Mouse (Mus musculus): ENCODE data around the gene Zbtb17. TPM values are rescaled to one million over a fixed set of nuclear protein-coding genes. Genes with fewer than 3 reads are reported as not detected.

Gene Zbtb17
- total RNA-seq, 1 experiment from 2014 or later, result 19.6 TPM

GRCm38 (mm10) chr4:141458888-141459287 is 14.4 kb downstream of the Zbtb17 start:
- DNase-seq, result no peak

GRCm38 (mm10) chr4:141459766-141460165 is 15.3 kb downstream of the Zbtb17 start:
- DNase-seq, result no peak

- no peak for DNase-seq
These were observed 16.0 kb downstream of the Zbtb17 start for GRCm38 (mm10) chr4:141460481-141460880.

DNA sequence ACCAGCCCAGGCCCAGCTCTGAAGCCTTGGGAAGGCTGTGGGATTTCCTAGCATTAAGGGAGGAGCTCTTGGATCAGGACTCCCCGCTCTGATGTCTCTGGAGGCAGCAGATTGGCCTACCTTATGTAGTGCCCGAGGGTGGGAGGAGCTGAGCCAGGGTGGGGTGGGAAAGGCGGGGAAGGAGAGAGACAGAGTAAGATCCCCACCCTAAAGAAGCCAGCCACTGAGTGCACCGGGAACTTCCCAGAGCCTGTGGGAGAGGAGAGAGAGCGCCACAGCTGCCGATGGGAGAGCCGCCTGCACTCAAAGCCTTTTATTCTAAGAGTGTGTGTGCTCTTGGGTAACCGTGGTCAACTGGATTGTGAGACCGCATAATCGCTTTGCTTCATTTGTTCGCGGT is 16.6 kb downstream of the Zbtb17 start:
- DNase-seq, result no peak

DNA sequence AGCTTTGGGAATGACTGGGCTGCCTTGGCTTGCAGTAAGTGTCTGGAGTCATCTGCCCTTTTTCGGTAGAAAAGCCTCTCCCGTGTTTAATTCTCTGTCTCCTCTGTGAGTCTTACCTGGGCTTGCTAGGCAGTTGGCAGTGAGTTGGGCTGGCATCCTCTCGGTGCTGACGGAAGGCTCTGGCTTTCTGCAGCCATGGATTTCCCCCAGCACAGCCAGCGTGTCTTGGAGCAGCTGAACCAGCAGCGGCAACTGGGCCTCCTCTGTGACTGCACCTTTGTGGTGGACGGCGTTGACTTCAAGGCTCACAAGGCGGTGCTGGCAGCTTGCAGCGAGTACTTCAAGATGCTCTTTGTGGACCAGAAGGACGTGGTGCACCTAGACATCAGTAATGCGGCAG is 17.1 kb downstream of the Zbtb17 start:
- DNase-seq, result no peak

GRCm38 (mm10) chr4:141463472-141463871 is 19.0 kb downstream of the Zbtb17 start:
- DNase-seq, result no peak

DNA sequence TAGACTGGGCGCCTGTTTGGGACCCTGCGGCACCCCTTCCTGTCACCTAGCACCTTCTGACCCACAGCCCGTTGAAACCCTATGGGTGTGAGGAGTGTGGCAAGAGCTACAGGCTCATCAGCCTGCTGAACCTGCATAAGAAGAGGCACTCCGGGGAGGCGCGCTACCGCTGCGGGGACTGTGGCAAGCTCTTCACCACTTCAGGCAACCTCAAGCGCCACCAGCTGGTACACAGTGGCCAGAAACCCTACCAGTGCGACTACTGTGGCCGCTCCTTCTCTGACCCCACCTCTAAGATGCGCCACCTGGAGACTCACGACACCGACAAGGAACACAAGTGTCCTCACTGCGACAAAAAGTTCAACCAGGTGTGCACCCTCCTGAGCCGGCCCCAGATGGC is 20.3 kb downstream of the Zbtb17 start:
- no peak for DNase-seq

GRCm38 (mm10) chr4:141465512-141466288 is 21.2 kb downstream of the Zbtb17 start:
- no peak for DNase-seq

DNA sequence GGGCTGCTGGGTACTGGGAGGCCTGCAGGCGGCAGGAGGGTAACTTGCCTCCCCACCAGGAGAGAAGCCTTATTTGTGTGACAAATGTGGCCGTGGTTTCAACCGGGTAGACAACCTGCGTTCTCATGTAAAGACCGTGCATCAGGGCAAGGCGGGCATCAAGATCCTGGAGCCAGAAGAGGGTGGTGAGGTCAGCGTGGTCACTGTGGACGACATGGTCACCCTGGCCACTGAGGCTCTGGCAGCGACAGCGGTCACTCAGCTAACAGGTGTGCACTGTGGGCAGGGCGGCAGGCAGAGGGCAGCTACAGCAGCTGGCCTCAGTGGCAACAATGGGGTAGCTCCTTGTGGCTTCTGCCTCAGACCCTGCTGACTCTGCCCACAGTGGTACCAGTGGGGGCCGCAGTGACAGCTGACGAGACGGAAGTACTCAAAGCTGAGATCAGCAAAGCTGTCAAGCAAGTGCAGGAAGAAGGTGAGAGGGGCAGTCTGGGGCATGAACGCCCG is 21.9 kb downstream of the Zbtb17 start:
- no peak for DNase-seq

GRCm38 (mm10) chr4:141466844-141467580 is 22.6 kb downstream of the Zbtb17 start:
- no peak for DNase-seq

GRCm38 (mm10) chr4:141467581-141467927 is 23.1 kb downstream of the Zbtb17 start:
- DNase-seq, result no peak

DNA sequence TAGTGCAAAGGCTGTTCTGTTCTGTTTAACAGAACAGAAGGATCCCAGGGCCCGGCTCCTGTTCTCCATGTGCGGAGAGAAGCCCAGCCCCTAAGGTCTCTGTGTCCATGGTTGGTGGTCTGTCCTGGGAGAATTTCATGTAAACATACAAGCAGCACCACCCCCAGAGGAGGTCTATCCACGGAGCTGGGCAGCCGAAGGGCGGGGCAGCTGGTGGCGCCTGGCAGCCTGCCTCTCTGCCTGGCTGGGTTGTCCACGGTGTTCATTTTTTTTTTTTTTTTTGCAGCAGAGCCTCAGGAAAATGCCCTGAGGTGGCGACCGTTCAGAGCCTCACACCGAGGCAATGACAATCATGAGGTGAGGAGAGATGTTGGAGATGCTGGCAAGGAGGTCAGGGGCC is 24.1 kb downstream of the Zbtb17 start:
- no peak for DNase-seq

GRCm38 (mm10) chr4:141469343-141469742 is 24.9 kb downstream of the Zbtb17 start:
- DNase-seq, result no peak

- DNase-seq, result no peak
These were observed 27.0 kb downstream of the Zbtb17 start for GRCm38 (mm10) chr4:141471491-141471890.

DNA sequence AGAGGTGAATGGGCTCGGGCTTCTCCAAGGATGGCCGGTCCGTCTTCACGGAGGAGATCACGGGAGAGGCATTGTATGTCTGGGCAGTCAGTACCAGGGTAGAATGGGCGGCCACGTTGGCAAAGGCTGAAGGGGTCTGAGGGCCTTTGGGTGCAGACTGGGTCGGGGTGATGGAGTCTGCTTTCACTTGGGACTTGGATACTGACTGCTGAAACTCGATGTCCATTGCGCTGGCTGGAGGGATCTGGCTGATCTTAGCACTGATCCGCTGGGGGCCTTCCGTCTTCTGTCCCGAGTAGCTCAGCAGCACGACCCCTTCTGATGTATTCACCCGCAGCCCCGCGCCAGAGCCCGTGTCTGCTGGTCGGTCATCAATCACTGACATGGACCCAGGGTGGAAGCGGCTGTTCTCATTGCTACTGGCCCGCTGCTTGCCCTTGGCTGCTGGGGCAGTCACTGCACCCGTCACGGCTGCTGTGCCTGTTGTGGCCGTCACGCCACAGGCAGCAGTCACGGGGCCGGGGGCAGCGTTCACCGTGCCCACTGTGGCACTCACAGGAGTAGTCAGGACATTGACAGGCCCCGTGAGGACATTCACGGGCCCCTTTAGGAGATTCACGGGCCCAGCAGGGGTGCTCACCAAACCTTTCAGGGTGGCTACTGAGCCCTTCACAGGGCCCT is 28.3 kb downstream of the Zbtb17 start:
- no peak for DNase-seq

DNA sequence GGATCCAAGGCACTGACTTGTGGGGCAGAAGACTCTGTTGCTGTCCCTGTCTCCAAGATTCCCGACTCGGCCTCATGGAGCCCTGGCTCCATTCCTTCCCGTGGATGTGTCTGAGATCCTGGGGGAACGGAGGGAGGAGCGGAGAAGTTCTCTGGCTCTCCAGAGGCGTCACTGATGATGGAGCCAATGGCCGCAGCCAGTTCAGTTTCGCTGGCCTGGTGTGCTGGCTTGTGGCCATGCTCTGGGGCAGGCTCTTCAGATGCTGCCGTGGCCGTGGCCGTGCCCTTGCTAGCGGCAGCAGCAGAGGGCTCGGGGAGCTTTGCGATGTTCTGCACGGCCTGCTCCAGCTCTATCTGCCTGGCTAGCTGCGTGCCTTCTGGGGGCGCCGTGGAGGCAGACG is 30.0 kb downstream of the Zbtb17 start:
- no peak for DNase-seq

DNA sequence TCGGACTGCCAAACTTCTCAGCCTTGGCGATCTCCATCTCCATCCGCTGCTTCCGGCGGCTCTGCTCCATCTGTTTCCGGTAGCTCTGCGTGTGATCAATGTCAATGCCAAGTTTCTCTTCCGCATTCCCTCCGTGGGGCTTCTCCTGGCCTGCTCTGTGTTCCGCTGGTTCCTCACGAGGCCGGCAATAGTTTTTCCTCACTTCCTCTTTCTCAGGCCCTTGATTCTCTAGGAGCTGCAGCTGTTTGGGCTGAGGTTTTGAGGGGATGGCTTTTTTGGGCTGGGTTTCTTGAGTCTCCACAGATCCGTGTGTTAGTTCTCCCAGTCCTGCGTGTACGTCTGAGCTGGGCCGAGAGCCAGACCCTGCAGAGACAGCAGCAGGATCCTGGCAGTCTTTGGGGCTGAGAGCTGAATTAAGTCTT is 33.2 kb downstream of the Zbtb17 start:
- DNase-seq, result peak; percentile 48

DNA sequence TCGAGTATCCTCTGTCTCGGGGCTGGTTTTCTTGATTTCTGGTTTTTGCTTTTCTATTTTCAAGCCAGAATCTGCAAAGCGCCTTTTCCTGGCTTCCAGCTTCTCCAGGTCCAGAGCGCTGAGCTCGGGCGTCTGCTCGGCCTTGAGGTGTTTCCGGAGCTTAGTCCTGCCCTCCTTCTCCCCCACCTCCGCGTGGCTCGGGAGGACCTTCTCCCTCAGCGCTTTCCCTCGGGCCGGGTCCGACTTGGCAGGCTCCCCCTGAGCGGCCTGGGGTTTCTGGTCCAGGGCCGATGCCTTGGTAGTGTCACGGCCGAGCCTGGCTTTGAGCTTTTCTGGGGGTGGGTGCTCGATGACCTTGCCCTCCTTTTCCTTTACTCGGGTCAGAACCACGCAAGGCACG is 33.8 kb downstream of the Zbtb17 start:
- peak; percentile 65 for DNase-seq

DNA sequence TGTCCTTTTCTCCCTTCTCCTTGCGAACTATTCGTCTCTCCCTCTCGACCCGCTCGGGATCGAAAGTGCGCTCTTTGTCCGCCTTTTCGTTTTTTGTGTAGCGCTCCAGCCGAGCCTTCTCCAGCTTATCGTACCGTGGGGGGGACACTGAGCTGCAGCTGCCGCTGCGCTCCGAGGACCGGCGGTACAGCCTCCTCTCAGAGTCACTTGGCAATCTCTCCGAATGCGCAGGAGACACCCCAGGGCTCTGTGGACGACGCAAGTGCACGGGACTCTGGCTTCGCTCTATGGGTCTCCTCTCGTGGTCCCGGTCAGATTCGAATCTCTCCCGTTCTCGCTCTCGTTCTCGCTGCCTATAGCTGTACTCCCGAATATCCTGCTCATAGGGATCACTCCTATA is 34.3 kb downstream of the Zbtb17 start:
- no peak for DNase-seq

- DNase-seq, result no peak
These were observed 35.0 kb downstream of the Zbtb17 start for GRCm38 (mm10) chr4:141479411-141479810.

DNA sequence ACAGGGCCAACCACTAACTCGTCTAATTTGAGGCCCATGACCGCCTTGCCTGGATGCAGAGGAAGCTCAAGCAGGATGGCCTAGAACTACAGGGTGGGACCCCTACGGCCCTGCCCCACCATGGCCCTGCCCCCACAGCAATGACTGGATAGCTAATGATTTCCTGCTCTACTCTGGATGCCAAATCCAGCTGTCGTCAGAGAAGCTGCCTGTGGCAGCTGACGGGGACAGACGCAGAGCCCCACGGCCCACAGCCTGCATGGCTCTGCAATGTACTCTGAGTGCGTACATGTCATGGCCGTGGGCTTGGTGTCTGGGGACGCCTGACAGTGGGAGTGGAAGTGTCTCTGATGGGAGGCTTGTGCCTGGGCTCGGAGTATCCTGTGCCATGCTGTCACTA is 39.6 kb downstream of the Zbtb17 start:
- DNase-seq, result no peak

DNA sequence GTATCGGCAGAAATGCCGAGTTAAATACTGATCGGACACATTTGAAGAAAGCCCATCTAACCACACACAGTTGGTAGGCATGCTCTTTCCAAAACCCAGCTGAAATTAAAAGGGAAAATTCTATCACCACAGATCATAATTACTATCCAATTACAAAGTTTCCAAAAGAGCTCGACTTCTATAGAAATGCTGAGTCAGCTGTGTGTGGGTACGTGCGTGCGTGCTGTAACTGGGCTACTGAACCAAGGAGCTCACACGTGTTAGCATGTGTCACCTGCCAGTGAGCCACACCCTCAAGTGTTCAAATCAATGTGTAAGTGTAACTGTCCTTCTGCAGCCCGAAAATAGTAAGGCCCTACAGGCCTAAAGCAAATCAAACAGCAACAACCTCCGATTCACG is 43.1 kb downstream of the Zbtb17 start:
- no peak for DNase-seq

DNA sequence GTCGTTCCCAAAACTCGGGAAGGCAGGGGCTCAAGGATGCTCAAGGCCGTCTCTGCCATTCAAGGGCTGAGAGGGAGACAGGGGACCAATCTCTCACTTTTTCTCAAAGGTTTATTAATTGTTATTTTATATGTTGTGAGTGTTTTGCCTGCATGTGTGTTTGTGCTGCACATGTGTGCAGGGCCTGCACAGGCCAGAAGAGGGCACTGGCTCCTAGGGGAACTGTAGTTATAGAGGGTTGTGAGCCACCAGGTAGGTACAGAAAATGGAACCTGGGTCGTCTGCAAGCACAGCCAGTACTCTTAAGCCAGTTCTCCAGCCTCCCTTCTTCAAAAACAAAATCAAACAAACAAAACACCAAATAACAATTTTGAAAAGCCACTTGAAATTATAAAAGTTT is 44.2 kb downstream of the Zbtb17 start:
- no peak for DNase-seq

Measured in adrenal gland, postnatal 25 days (tissue).